Mouse (Mus musculus) left cerebral cortex, adult 18-20 months (tissue): ENCODE measurements around the gene Uevld. TPM values are rescaled to one million over a fixed set of nuclear protein-coding genes. Genes with fewer than 3 reads are reported as not detected.
"Not testable (repeated sequence)": the region's sequence is repeated elsewhere in the genome, so short reads cannot be mapped to it uniquely, and the experiment has no call there.

ENCODE experiments used
- DNase-seq, 2 experiments: peaks; one replicate each; pipeline ENCODE4 v3.0.0; 2021 to 2022; ENCODE audit warnings: low spot score in 2 of 2, mixed read lengths in 1 of 2
- total RNA-seq, 2 experiments: library from RNA; stranded (reverse); gene quantifications; 2 replicates each; pipeline ENCODE4 v1.2.3; 2021

Uevld gene
- total RNA-seq, 2 experiments from 2014 or later = 15.7 to 17.2 TPM

DNA sequence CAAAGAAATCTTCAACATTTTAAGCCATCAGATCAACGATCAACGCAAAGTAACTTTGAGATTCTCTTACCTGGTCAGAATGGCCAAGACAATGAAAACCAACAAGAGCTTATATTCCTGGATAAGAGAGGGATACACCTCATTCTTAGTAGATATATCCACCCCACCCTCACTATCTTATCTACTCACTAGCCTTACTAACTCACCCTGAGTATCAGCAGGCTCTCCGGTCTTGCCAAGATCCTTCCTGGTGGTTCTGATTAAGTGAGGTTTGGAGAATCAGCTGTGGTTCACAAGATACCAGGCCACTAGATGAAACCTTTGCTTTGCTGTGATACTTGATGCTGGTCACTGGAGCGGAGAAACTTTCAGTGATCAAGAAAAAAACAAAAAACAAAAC, 16.3 kb upstream of the Uevld start:
- DNase-seq = no peak

- no peak for DNase-seq
These were observed 11.6 kb upstream of the Uevld start for GRCm38 (mm10) chr7:46969898-46970297.

DNA sequence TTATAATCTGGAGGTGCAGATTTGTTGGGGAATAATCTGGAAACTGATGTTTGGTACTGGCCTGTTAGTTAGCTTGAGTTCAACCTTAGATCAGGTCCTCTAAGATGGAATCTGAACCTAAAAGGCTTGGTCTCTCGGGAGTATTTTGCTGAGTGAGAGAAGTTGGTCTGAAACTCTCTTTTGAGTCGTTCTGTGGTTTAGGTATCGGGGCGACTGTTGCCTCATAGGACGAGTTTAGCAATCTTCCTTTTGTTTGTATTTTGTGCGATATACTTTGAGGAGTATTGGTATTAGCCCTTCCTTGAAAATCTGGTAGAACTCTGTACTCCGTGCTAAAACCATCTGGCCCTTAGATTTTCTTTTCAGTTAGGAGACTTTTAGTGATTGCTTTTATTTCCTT, 5.7 kb upstream of the Uevld start:
- no peak for DNase-seq

- peak; percentile 67 to 68 for DNase-seq
These were observed 4.7 kb upstream of the Uevld start for GRCm38 (mm10) chr7:46962806-46963618.

GRCm38 (mm10) chr7:46962132-46962531, 3.8 kb upstream of the Uevld start:
- no peak for DNase-seq

DNA sequence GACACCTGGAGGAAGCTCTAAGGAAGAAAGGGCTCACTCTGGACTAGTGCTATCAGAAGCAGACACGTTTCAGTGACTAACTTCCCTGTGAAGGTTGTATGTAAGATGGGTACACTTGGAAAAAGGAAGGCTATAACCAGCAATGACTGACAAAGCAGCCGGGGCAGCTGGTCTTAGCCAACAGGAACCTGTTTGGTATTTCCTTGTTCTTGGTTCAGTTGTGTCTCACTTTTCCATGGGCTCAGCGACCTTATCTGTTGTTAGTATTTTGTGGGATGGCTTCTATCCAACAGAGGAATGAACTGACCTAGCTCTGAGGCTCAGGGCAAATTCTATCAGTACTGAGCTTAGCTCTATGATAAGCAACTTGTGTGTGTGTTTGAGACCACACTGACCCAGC, 2.7 kb upstream of the Uevld start:
- DNase-seq = no peak

- no peak for DNase-seq
These were observed 526 bp upstream of the Uevld start for GRCm38 (mm10) chr7:46958853-46959252.

DNA sequence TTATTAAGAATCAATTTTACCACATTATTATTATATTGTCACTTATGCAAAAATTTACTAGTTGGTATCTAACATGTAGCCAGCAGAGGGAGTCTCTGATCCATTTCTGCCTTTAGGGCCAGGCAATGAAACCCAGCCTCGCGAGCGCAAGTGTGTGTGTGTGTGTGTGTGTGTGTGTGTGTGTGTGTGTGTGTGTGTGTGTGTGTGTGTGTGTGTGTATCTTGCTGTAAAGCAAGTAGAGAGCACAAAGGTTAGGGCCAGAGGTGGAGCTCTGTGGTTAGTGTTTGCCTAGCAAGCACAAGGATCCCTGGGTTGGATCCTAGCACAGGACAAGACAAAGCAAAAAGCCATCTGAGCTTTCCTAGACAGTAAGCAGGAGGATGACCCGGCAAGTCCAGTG, 22.5 kb downstream of the Uevld start:
- peak in 1 of 2 experiments; percentile 15 for DNase-seq

GRCm38 (mm10) chr7:46934788-46935187, 23.5 kb downstream of the Uevld start:
- DNase-seq = no peak

DNA sequence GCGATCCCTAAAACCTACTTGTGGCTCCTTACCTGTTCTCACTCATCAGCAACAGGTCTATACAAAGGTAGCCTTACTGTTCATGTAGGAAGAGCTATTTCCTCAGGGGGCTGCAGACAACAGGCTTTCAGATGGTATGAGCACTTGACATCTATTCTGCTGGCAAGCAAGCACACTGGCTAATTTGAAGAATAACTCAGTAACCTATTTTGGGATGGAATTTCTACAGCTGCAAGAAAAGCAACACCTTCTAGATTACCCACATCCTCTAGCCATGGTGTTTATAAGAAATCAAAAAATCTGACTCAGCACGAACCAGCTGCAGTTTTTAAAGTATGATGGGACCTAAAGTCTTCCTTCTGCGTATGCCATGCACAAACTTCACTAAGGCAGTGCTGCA, 27.0 kb downstream of the Uevld start:
- DNase-seq = no peak

GRCm38 (mm10) chr7:46928291-46928690, 30.0 kb downstream of the Uevld start:
- DNase-seq = no peak

- no peak for DNase-seq
These were observed 36.3 kb downstream of the Uevld start for GRCm38 (mm10) chr7:46922075-46922474.

DNA sequence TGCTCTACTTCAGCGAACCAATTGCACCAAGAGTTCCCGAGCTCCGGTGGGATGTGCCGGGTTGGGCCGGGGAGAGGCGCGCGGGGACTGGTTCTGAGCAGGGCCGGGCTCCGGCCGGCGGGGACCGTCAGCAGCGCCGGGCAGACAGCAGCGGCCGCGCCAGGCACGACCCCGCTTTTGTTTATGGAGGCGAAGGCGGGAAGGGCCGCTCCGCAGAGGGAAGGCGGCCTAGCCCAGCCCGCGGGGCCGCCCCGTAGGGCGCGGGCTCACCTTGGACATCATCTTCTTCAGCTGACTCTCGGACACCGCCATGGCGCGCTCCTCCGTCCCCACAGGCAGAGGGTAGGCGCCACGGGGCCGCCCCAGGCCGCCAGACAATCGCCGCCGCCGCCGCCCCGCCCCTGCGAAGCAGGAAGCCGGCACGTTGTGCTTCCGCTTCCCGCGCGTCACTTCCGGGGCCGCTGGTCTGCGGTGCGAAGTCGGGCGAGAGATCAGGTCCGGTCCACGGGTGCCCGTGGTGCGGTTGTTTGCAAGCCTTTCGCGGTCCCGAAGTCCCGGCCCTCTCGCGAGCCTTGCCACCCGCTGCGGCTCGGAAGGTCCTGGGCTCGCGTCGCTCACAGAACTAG, 38.7 kb downstream of the Uevld start, which contains the start of gene Tsg101:
Gene Tsg101 (minus strand): TSS at position 419 of the 626 bp plus-strand sequence.
- peak; percentile 93 to 94 for DNase-seq

- no peak for DNase-seq
These were observed 39.5 kb downstream of the Uevld start for GRCm38 (mm10) chr7:46918678-46919371.

DNA sequence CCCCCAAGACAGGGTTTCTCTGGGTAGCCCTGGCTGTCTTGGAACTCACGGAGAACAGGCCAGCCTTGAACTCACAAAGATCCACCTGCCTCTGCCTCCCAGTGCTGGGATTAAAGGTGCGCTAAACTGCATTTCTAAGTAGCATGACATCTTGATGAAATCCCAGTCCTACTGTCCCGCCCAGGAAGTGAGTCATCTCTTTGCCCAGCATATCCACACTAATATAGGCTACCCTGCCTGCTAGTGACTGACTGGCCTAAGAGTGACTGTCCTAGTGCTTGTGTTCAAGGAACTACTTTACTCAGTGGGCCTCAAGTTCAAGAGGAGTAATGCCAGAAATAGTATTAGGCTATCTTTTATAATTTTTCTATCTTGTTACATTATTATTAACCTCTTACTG, 42.0 kb downstream of the Uevld start:
- DNase-seq = no peak

GRCm38 (mm10) chr7:46911250-46911649, 47.1 kb downstream of the Uevld start:
- DNase-seq = no peak

DNA sequence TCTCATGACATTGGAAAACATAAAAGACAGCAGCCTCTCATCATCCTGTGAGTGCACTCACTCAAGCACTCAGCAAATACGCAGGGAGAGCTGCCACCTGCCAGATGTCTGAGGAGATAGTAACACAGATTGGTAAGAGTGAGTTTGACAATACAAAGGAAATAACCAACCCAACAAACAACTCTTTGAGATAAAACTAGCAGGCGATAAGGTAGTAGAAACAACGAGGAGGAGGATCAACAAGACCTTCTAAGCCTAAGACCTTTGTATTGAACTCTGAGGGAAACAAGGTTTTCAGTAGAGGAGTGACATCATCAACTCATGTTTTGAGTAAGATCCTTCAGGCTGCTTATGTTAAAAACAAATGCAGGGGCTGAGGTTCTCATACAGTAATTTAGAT, 59.0 kb downstream of the Uevld start:
- no peak for DNase-seq

- DNase-seq = no peak
These were observed 62.8 kb downstream of the Uevld start for GRCm38 (mm10) chr7:46895511-46895910.

DNA sequence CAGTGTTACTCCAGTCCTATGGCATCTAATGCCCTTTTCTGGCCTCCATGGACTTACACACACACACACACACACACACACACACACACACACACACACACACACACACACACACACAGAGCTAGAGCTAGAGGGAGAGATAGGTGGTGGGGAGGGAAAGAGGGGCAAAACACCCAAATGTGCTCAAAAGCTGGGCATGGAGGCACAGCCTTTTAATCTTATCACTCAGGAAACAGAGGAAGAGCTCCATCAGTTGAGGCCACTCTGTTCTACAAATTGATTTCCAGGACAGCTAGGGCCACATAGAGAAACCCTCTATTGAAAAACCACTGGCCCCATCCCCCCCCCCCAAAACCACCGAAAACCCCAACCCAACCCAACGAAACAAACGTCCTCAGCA, 75.0 kb downstream of the Uevld start:
- DNase-seq = no peak

- not testable (repeated sequence) for DNase-seq
These were observed 76.4 kb downstream of the Uevld start for GRCm38 (mm10) chr7:46881941-46882340.

DNA sequence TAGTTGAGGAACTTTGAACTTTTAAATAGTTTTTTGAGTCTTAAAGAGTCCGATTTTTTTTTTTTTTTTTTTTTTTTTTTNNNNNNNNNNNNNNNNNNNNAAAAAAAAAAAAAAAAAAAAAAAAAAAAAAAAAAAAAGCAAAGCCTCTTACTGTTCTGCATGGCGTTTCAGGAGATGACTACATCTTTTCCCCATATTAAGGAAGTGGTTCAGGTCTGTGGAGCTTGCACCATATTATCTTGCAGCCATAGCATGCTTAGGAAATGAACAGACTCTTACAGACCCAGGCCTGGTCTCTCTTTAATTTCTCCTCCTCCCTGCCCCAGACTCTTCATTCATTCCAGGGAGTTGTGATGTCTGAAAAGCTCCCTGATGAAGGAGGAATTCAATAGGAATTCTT, 77.3 kb downstream of the Uevld start:
- DNase-seq = no peak

- DNase-seq = no peak
These were observed 78.5 kb downstream of the Uevld start for GRCm38 (mm10) chr7:46879851-46880250.
